Mouse (Mus musculus): Measurements from ENCODE around the gene Elp4. TPM values are rescaled to one million over a fixed set of nuclear protein-coding genes. Genes with fewer than 3 reads are reported as not detected.

Elp4 gene
- total RNA-seq, 1 experiment = 15.6 TPM

GRCm38 (mm10) chr2:105683771-105684410, 220.5 kb downstream of the Elp4 start:
- Histone ChIP-seq H3K27ac (ENCODE audit: insufficient read depth, low read depth, low read length, poor library complexity, severe bottlenecking) (no peak overlapping the region), H3K4me3 (ENCODE audit: insufficient read depth in 1 of 2, low read depth in 1 of 2, low read length in 2 of 2, poor library complexity in 1 of 2, severe bottlenecking in 1 of 2) (no peak overlapping the region), H3K9me3 (ENCODE audit: control insufficient read depth, insufficient read depth, low read depth, low read length) (no peaks in the 10 kb centered on the region), H3K4me1 (ENCODE audit: control insufficient read depth in 2 of 2, insufficient read depth in 2 of 2, low read length in 2 of 2, poor library complexity in 1 of 2) (peaks cover 8 to 17% of the 10 kb centered on the region in 2 experiments; a peak in 3 of 4 replicates), H3K36me3 (ENCODE audit: control insufficient read depth, insufficient read depth, low read length, poor library complexity, severe bottlenecking) (no peaks in the 10 kb centered on the region), H3K9ac (ENCODE audit: insufficient read depth, low read depth, low read length, poor library complexity, severe bottlenecking) (no peak overlapping the region)
- no peak for DNase-seq (ENCODE audit: low read depth, low spot score)
- TF ChIP-seq CHD2 (IDR thresholded peaks at IDR 0.05; ENCODE audit: low read depth, low read length) (no peak), ZNF384 (IDR thresholded peaks at IDR 0.05; ENCODE audit: low read depth, low read length) (no peak), MAFK (IDR thresholded peaks at IDR 0.05; ENCODE audit: insufficient read depth, low read depth, low read length) (no peak), HCFC1 (IDR thresholded peaks at IDR 0.05; ENCODE audit: borderline replicate concordance, insufficient read depth, low read length) (no peak), ZC3H11A (IDR thresholded peaks at IDR 0.05; ENCODE audit: borderline replicate concordance, low read depth, low read length) (no peak)
- in situ Hi-C loops (cut with MboI; ENCODE audit: low sequenced_read_pairs in 2 of 2, unreplicated experiment in 2 of 2) = no loop called here

GRCm38 (mm10) chr2:105682634-105683351, 221.6 kb downstream of the Elp4 start:
- no peak for TF ChIP-seq HCFC1 (IDR thresholded peaks at IDR 0.05; ENCODE audit: borderline replicate concordance, insufficient read depth, low read length)
- peak; percentile 65; the same call in 1 of the 2 replicates for TF ChIP-seq ZNF384 (IDR thresholded peaks at IDR 0.05; ENCODE audit: low read depth, low read length)
- no peak for DNase-seq (ENCODE audit: low read depth, low spot score)
- no peak overlapping the region for H3K27ac ChIP-seq (ENCODE audit: insufficient read depth, low read depth, low read length, poor library complexity, severe bottlenecking)
- H3K4me3 ChIP-seq (ENCODE audit: insufficient read depth in 1 of 2, low read depth in 1 of 2, low read length in 2 of 2, poor library complexity in 1 of 2, severe bottlenecking in 1 of 2) = no peak overlapping the region
- H3K9ac ChIP-seq (ENCODE audit: insufficient read depth, low read depth, low read length, poor library complexity, severe bottlenecking) = no peak overlapping the region
- peaks cover 8 to 18% of the 10 kb centered on the region in 2 experiments; a peak in 3 of 4 replicates for H3K4me1 ChIP-seq (ENCODE audit: control insufficient read depth in 2 of 2, insufficient read depth in 2 of 2, low read length in 2 of 2, poor library complexity in 1 of 2)
- no peaks in the 10 kb centered on the region for H3K9me3 ChIP-seq (ENCODE audit: control insufficient read depth, insufficient read depth, low read depth, low read length)
- in situ Hi-C loops (cut with MboI; ENCODE audit: low sequenced_read_pairs in 2 of 2, unreplicated experiment in 2 of 2) = no loop called here
- H3K36me3 ChIP-seq (ENCODE audit: control insufficient read depth, insufficient read depth, low read length, poor library complexity, severe bottlenecking) = no peaks in the 10 kb centered on the region

GRCm38 (mm10) chr2:105682011-105682501, 222.3 kb downstream of the Elp4 start:
- TF ChIP-seq ZC3H11A (IDR thresholded peaks at IDR 0.05; ENCODE audit: borderline replicate concordance, low read depth, low read length) (no peak), HCFC1 (IDR thresholded peaks at IDR 0.05; ENCODE audit: borderline replicate concordance, insufficient read depth, low read length) (no peak), MAFK (IDR thresholded peaks at IDR 0.05; ENCODE audit: insufficient read depth, low read depth, low read length) (no peak), CHD2 (IDR thresholded peaks at IDR 0.05; ENCODE audit: low read depth, low read length) (no peak), ZNF384 (IDR thresholded peaks at IDR 0.05; ENCODE audit: low read depth, low read length) (no peak)
- Histone ChIP-seq H3K27ac (ENCODE audit: insufficient read depth, low read depth, low read length, poor library complexity, severe bottlenecking) (no peak overlapping the region), H3K4me3 (ENCODE audit: insufficient read depth in 1 of 2, low read depth in 1 of 2, low read length in 2 of 2, poor library complexity in 1 of 2, severe bottlenecking in 1 of 2) (no peak overlapping the region; a peak in 1 of 4 replicates), H3K9ac (ENCODE audit: insufficient read depth, low read depth, low read length, poor library complexity, severe bottlenecking) (no peak overlapping the region), H3K36me3 (ENCODE audit: control insufficient read depth, insufficient read depth, low read length, poor library complexity, severe bottlenecking) (no peaks in the 10 kb centered on the region), H3K4me1 (ENCODE audit: control insufficient read depth in 2 of 2, insufficient read depth in 2 of 2, low read length in 2 of 2, poor library complexity in 1 of 2) (peaks cover 6 to 17% of the 10 kb centered on the region in 2 experiments; a peak in 3 of 4 replicates), H3K9me3 (ENCODE audit: control insufficient read depth, insufficient read depth, low read depth, low read length) (no peaks in the 10 kb centered on the region)
- no peak for DNase-seq (ENCODE audit: low read depth, low spot score)
- in situ Hi-C loops (cut with MboI; ENCODE audit: low sequenced_read_pairs in 2 of 2, unreplicated experiment in 2 of 2) = no loop called here

- H3K4me3 ChIP-seq (ENCODE audit: insufficient read depth in 1 of 2, low read depth in 1 of 2, low read length in 2 of 2, poor library complexity in 1 of 2, severe bottlenecking in 1 of 2) = peak overlapping the region in 1 of 2 experiments; percentile 34; a peak in 2 of 4 replicates
- peaks cover 6 to 15% of the 10 kb centered on the region in 2 experiments; a peak in 2 of 4 replicates for H3K4me1 ChIP-seq (ENCODE audit: control insufficient read depth in 2 of 2, insufficient read depth in 2 of 2, low read length in 2 of 2, poor library complexity in 1 of 2)
- TF ChIP-seq MAFK (IDR thresholded peaks at IDR 0.05; ENCODE audit: insufficient read depth, low read depth, low read length) = no peak
- no peak for TF ChIP-seq ZNF384 (IDR thresholded peaks at IDR 0.05; ENCODE audit: low read depth, low read length)
- TF ChIP-seq HCFC1 (IDR thresholded peaks at IDR 0.05; ENCODE audit: borderline replicate concordance, insufficient read depth, low read length) = no peak
- no peak for TF ChIP-seq ZC3H11A (IDR thresholded peaks at IDR 0.05; ENCODE audit: borderline replicate concordance, low read depth, low read length)
- TF ChIP-seq CHD2 (IDR thresholded peaks at IDR 0.05; ENCODE audit: low read depth, low read length) = no peak
- H3K9me3 ChIP-seq (ENCODE audit: control insufficient read depth, insufficient read depth, low read depth, low read length) = no peaks in the 10 kb centered on the region
- no peak overlapping the region for H3K9ac ChIP-seq (ENCODE audit: insufficient read depth, low read depth, low read length, poor library complexity, severe bottlenecking)
- H3K27ac ChIP-seq (ENCODE audit: insufficient read depth, low read depth, low read length, poor library complexity, severe bottlenecking) = no peak overlapping the region
- H3K36me3 ChIP-seq (ENCODE audit: control insufficient read depth, insufficient read depth, low read length, poor library complexity, severe bottlenecking) = no peaks in the 10 kb centered on the region
- DNase-seq (ENCODE audit: low read depth, low spot score) = no peak
- in situ Hi-C loops (cut with MboI; ENCODE audit: low sequenced_read_pairs in 2 of 2, unreplicated experiment in 2 of 2) = no loop called here
These were observed 223.2 kb downstream of the Elp4 start for GRCm38 (mm10) chr2:105680999-105681710.

All from ES-E14 (cell line).